Mouse (Mus musculus): ENCODE measurements around the gene Glt28d2. TPM values are rescaled to one million over a fixed set of nuclear protein-coding genes. Genes with fewer than 3 reads are reported as not detected.
"Not testable (repeated sequence)": the region's sequence is repeated elsewhere in the genome, so short reads cannot be mapped to it uniquely, and the experiment has no call there.

The Glt28d2 gene
- polyA plus RNA-seq, 1 experiment from 2014 or later = 3.8 TPM

DNA sequence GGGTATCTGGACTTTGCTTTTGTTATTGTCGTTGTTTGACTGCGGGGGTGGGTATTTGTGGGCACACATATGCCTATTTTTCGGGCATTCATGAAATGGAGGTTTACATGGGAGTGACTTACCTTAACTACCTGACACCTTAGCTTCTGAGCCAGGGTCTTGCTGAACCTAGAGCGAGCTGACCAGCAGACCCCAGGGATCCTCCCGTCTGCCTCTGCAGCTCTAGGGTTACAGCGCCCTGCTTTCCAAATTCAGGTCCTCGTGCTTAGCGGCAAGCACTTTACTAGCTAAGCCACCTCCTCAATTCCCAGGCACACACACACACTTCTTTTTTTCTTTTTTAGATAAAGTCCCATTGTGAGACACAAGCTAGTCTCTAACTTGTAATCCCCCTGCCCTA, 36.0 kb upstream of the Glt28d2 start:
- Histone ChIP-seq H3K4me3 (replicated peaks; ENCODE audit: low read length) (no peak overlapping the region), H3K9me3 (replicated peaks; ENCODE audit: control insufficient read depth, low read length) (no peaks in the 10 kb centered on the region), H3K9ac (ENCODE audit: low read length) (no peak overlapping the region), H3K27ac (ENCODE audit: low read length) (no peak overlapping the region), H3K4me1 (ENCODE audit: control insufficient read depth, insufficient read depth, low read length) (no peaks in the 10 kb centered on the region), H3K4me2 (ENCODE audit: low read depth, low read length) (no peak overlapping the region), H3K36me3 (ENCODE audit: control insufficient read depth, insufficient read depth, low read length) (no peaks in the 10 kb centered on the region), H3K27me3 (ENCODE audit: control insufficient read depth, insufficient read depth, low read length) (no peaks in the 10 kb centered on the region)
- WGBS = 79% methylated on average over 8 of the region's 8 CpGs
- ATAC-seq (ENCODE audit: insufficient read depth, low FRiP score) = no peak

DNA sequence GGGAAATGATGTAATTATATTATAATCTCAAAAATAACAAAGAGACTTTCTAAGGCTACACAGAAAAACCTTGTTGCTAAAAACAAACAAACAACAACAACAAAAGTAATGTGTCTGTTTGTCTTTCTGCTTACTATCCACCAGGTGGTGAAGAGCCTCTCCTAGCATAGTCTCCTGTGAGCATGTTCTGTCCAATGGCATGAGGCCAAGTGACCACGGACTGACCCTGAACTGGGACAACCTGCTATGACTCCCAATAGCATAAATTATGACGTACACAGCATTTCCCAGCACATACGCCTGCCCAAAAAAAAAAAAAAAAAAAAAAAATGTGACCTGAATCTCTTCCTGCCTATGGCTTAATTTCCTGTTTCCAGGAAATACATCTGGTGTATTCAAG, 35.0 kb upstream of the Glt28d2 start:
- no peak overlapping the region for H3K4me3 ChIP-seq (replicated peaks; ENCODE audit: low read length)
- H3K27ac ChIP-seq (ENCODE audit: low read length) = no peak overlapping the region
- H3K4me1 ChIP-seq (ENCODE audit: control insufficient read depth, insufficient read depth, low read length) = no peaks in the 10 kb centered on the region
- H3K9me3 ChIP-seq (replicated peaks; ENCODE audit: control insufficient read depth, low read length) = no peaks in the 10 kb centered on the region
- no peak for ATAC-seq (ENCODE audit: insufficient read depth, low FRiP score)
- no peaks in the 10 kb centered on the region for H3K27me3 ChIP-seq (ENCODE audit: control insufficient read depth, insufficient read depth, low read length)
- H3K4me2 ChIP-seq (ENCODE audit: low read depth, low read length) = no peak overlapping the region
- no peak overlapping the region for H3K9ac ChIP-seq (ENCODE audit: low read length)
- 56% methylated on average over 3 of the region's 3 CpGs for WGBS
- no peaks in the 10 kb centered on the region for H3K36me3 ChIP-seq (ENCODE audit: control insufficient read depth, insufficient read depth, low read length)

DNA sequence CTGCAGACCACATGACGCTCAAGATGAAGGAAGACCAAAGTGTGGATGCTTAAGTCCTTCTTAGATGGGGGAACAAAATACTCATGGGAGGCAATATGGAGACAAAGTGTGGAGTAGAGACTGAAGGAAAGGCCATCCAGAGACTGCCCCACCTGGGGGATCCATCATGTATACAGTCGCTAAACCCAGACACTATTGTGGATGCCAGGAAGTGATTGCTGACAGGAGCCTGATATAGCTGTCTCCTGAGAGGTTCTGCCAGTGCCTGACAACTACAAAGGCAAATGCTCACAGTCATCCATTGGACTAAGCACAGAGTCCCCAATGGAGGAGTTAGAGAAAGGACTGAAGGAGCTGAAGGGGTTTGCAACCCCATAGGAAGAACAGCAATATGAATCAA, 33.4 kb upstream of the Glt28d2 start:
- H3K27ac ChIP-seq (ENCODE audit: low read length); H3K9ac ChIP-seq (ENCODE audit: low read length); H3K4me3 ChIP-seq (replicated peaks; ENCODE audit: low read length); H3K27me3 ChIP-seq (ENCODE audit: control insufficient read depth, insufficient read depth, low read length); H3K4me1 ChIP-seq (ENCODE audit: control insufficient read depth, insufficient read depth, low read length); ATAC-seq (ENCODE audit: insufficient read depth, low FRiP score); H3K36me3 ChIP-seq (ENCODE audit: control insufficient read depth, insufficient read depth, low read length); H3K9me3 ChIP-seq (replicated peaks; ENCODE audit: control insufficient read depth, low read length); H3K4me2 ChIP-seq (ENCODE audit: low read depth, low read length): not testable (repeated sequence)
- 86% methylated on average over 2 of the region's 2 CpGs for WGBS

DNA sequence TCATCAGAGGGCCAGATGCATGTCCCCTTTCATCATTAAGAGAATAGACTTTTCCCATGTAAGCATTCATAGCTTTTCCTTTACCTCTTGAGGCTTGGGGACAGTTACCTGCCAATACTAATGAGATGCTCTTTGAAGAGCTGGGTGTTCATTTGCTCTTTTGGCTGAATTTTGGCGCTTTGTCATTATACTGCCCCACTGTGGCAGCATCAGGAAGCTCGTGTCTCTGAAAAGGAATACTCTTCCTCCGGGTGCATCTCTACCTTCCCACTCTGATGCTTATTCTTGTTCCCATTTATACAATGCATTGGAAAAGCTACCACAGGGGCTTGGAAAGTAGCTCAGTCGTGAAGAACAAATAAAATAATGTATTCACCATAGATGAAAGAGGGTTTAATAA, 30.3 kb upstream of the Glt28d2 start:
- no peaks in the 10 kb centered on the region for H3K27me3 ChIP-seq (ENCODE audit: control insufficient read depth, insufficient read depth, low read length)
- no peak overlapping the region for H3K27ac ChIP-seq (ENCODE audit: low read length)
- no peaks in the 10 kb centered on the region for H3K9me3 ChIP-seq (replicated peaks; ENCODE audit: control insufficient read depth, low read length)
- H3K9ac ChIP-seq (ENCODE audit: low read length) = no peak overlapping the region
- 8% methylated on average over 4 of the region's 4 CpGs for WGBS
- no peak for ATAC-seq (ENCODE audit: insufficient read depth, low FRiP score)
- no peak overlapping the region for H3K4me3 ChIP-seq (replicated peaks; ENCODE audit: low read length)
- H3K4me2 ChIP-seq (ENCODE audit: low read depth, low read length) = no peak overlapping the region
- H3K4me1 ChIP-seq (ENCODE audit: control insufficient read depth, insufficient read depth, low read length) = no peaks in the 10 kb centered on the region
- H3K36me3 ChIP-seq (ENCODE audit: control insufficient read depth, insufficient read depth, low read length) = no peaks in the 10 kb centered on the region

DNA sequence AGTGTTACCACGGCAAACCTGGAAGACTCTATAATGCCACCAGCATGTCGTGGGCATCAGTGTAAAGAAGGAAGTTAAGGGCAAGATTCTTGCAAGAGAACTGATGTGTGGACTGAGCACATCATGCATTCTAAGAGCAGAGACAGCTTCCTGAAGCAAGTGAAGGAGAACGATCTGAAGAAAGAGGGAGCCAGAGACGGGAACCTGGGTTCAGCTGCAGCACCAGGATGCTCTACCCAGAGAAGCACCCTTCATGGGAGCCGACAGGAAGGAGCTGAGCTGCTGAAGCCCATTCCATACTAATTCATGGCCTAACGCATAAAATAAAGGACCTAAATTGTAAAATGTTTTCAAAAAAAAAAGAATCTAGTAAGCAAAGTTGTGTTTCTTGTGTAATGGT, 27.5 kb upstream of the Glt28d2 start:
- 0 out of 2 replicates have a peak, but pooled peaks cover 4% of the 10 kb centered on the region for H3K4me1 ChIP-seq (ENCODE audit: control insufficient read depth, insufficient read depth, low read length)
- no peak overlapping the region for H3K4me2 ChIP-seq (ENCODE audit: low read depth, low read length)
- no peaks in the 10 kb centered on the region for H3K36me3 ChIP-seq (ENCODE audit: control insufficient read depth, insufficient read depth, low read length)
- H3K9me3 ChIP-seq (replicated peaks; ENCODE audit: control insufficient read depth, low read length) = no peaks in the 10 kb centered on the region
- no peak overlapping the region for H3K27ac ChIP-seq (ENCODE audit: low read length)
- WGBS = 89% methylated on average over 6 of the region's 6 CpGs
- H3K4me3 ChIP-seq (replicated peaks; ENCODE audit: low read length) = no peak overlapping the region
- H3K27me3 ChIP-seq (ENCODE audit: control insufficient read depth, insufficient read depth, low read length) = no peaks in the 10 kb centered on the region
- no peak for ATAC-seq (ENCODE audit: insufficient read depth, low FRiP score)
- no peak overlapping the region for H3K9ac ChIP-seq (ENCODE audit: low read length)

DNA sequence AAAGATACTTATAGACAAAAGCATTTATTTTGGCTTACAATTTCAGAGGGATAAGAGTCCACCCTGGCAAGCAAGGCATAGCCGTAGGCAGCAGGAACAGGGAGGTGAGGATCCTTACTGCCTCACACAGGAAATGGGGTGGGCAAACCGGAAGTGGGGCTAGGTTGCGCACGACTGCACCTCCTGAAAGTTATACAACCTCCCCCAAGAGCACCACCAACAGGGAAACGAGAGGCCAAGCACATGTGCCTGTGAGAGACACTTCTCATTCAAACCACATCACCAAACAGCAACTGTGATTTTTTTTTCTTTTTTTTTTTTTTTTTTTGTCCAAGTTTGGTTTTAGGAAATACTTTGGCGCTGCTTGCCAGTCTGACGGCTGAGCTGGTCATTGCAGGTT, 19.8 kb upstream of the Glt28d2 start:
- Histone ChIP-seq H3K9me3 (replicated peaks; ENCODE audit: control insufficient read depth, low read length) (no peaks in the 10 kb centered on the region), H3K4me3 (replicated peaks; ENCODE audit: low read length) (no peak overlapping the region), H3K4me1 (ENCODE audit: control insufficient read depth, insufficient read depth, low read length) (0 out of 2 replicates have a peak, but pooled peaks cover 4% of the 10 kb centered on the region), H3K9ac (ENCODE audit: low read length) (no peak overlapping the region), H3K27me3 (ENCODE audit: control insufficient read depth, insufficient read depth, low read length) (no peaks in the 10 kb centered on the region), H3K4me2 (ENCODE audit: low read depth, low read length) (no peak overlapping the region), H3K36me3 (ENCODE audit: control insufficient read depth, insufficient read depth, low read length) (no peaks in the 10 kb centered on the region), H3K27ac (ENCODE audit: low read length) (no peak overlapping the region)
- no peak for ATAC-seq (ENCODE audit: insufficient read depth, low FRiP score)
- 88% methylated on average over 7 of the region's 7 CpGs for whole genome bisulfite sequencing

DNA sequence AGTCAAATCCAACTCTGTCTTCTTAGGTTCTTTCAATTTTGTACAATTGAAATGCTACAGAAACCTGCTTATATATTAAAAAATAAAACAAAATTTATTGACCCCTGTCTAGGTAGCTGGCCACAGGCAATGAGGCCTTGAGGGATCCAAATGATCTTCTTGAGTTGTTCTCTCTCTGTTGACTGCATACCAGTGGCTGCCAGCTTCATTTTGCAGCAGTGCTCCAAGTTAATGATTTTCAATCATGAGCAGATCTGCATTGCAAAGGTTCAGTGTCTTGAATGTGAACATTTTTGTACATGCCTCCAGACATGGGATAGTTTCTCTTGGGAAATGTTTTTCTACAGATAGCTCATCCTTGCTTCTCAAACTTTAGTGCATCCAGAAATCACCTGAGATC, 17.1 kb upstream of the Glt28d2 start:
- H3K4me3 ChIP-seq (replicated peaks; ENCODE audit: low read length) = no peak overlapping the region
- H3K4me1 ChIP-seq (ENCODE audit: control insufficient read depth, insufficient read depth, low read length) = no peaks in the 10 kb centered on the region
- ATAC-seq (ENCODE audit: insufficient read depth, low FRiP score) = no peak
- no peaks in the 10 kb centered on the region for H3K9me3 ChIP-seq (replicated peaks; ENCODE audit: control insufficient read depth, low read length)
- H3K9ac ChIP-seq (ENCODE audit: low read length) = no peak overlapping the region
- no peak overlapping the region for H3K27ac ChIP-seq (ENCODE audit: low read length)
- H3K4me2 ChIP-seq (ENCODE audit: low read depth, low read length) = no peak overlapping the region
- H3K27me3 ChIP-seq (ENCODE audit: control insufficient read depth, insufficient read depth, low read length) = no peaks in the 10 kb centered on the region
- no peaks in the 10 kb centered on the region for H3K36me3 ChIP-seq (ENCODE audit: control insufficient read depth, insufficient read depth, low read length)

DNA sequence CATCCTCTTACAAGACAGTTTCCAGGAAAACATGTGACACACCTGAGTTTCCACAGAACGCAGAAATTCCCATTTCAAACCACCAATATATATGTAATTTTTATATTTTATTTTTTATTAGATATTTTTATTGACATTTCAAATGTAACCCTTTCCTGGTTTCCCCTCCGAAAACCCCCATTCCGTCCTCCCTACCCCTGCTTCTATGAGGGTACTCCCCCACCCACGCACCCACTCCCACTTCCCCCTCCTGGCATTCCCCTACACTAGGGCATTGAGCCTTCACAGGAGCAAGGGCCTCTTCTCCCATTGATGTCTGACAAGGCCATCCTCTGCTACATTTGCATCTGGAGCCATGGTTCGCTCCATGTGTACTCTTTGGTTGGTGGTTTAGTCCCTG, 7.7 kb upstream of the Glt28d2 start:
- no peak for ATAC-seq (ENCODE audit: insufficient read depth, low FRiP score)
- Histone ChIP-seq H3K4me3 (replicated peaks; ENCODE audit: low read length) (no peak overlapping the region), H3K4me1 (ENCODE audit: control insufficient read depth, insufficient read depth, low read length) (no peaks in the 10 kb centered on the region), H3K9ac (ENCODE audit: low read length) (no peak overlapping the region), H3K4me2 (ENCODE audit: low read depth, low read length) (no peak overlapping the region), H3K27ac (ENCODE audit: low read length) (no peak overlapping the region), H3K36me3 (ENCODE audit: control insufficient read depth, insufficient read depth, low read length) (no peaks in the 10 kb centered on the region), H3K9me3 (replicated peaks; ENCODE audit: control insufficient read depth, low read length) (no peaks in the 10 kb centered on the region), H3K27me3 (ENCODE audit: control insufficient read depth, insufficient read depth, low read length) (no peaks in the 10 kb centered on the region)
- WGBS = 90% methylated on average over 5 of the region's 5 CpGs

DNA sequence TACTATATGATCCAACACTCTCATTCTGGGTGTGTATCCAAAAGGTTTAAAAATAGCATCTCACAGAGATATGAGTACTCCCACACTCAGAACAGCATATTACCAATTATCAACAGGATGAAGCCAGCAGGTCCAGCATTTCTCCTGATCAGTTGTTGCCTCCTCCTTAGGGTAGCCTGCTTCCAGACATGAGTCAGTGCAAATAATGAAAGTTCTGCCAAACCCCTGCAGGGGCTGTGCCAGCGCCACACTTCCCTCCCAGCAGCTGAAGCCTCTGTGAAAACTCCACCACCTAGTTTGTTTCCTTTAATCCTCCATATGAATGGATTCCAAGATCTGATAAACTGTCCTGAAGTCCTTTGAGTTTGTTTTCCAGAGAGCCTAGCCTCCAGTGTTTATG, 4.3 kb upstream of the Glt28d2 start:
- Histone ChIP-seq H3K4me3 (replicated peaks; ENCODE audit: low read length) (no peak overlapping the region), H3K27ac (ENCODE audit: low read length) (no peak overlapping the region), H3K27me3 (ENCODE audit: control insufficient read depth, insufficient read depth, low read length) (no peaks in the 10 kb centered on the region), H3K36me3 (ENCODE audit: control insufficient read depth, insufficient read depth, low read length) (no peaks in the 10 kb centered on the region), H3K9me3 (replicated peaks; ENCODE audit: control insufficient read depth, low read length) (no peaks in the 10 kb centered on the region), H3K9ac (ENCODE audit: low read length) (no peak overlapping the region), H3K4me2 (ENCODE audit: low read depth, low read length) (no peak overlapping the region), H3K4me1 (ENCODE audit: control insufficient read depth, insufficient read depth, low read length) (peaks cover 6% of the 10 kb centered on the region; the same call in 1 of the 2 replicates)
- no peak for ATAC-seq (ENCODE audit: insufficient read depth, low FRiP score)
- 50% methylated on average over 1 of the region's 1 CpGs for WGBS

DNA sequence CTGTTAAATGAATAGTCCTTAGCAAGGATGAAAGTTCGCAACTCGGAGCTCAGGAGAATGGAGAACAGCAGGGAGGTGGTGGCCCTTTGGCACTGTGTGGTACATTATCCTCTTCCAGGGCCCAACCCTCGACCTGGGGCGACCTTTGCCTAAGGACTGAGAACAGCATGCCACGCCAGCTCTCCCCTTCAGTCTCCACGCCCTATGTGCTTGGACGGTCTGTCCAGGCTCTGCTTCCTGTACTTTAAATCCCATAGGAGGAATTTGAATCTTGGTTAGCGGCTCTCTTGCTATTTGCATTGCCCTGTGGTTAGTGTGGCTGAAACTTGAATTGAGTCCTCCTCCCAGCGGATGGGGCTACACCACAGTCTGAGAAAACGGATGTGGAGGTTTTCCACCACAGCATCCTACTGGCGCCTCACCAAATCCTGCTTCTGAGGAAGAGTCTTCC, 930 bp upstream of the Glt28d2 start:
- 11% methylated on average over 11 of the region's 11 CpGs for WGBS

More for the DNA sequence above, 930 bp upstream of the Glt28d2 start:
- no peaks in the 10 kb centered on the region for H3K9me3 ChIP-seq (replicated peaks; ENCODE audit: control insufficient read depth, low read length)
- no peaks in the 10 kb centered on the region for H3K27me3 ChIP-seq (ENCODE audit: control insufficient read depth, insufficient read depth, low read length)
- H3K27ac ChIP-seq (ENCODE audit: low read length) = peak overlapping the region; percentile 67
- H3K4me2 ChIP-seq (ENCODE audit: low read depth, low read length) = peak overlapping the region; percentile 66
- no peaks in the 10 kb centered on the region for H3K36me3 ChIP-seq (ENCODE audit: control insufficient read depth, insufficient read depth, low read length)
- peak overlapping the region; percentile 70 for H3K9ac ChIP-seq (ENCODE audit: low read length)
- peaks cover 6% of the 10 kb centered on the region; the same call in 1 of the 2 replicates for H3K4me1 ChIP-seq (ENCODE audit: control insufficient read depth, insufficient read depth, low read length)
- H3K4me3 ChIP-seq (replicated peaks; ENCODE audit: low read length) = peak overlapping the region; percentile 55
- ATAC-seq (ENCODE audit: insufficient read depth, low FRiP score) = peak; percentile 25; the same call in 1 of the 2 replicates
